Mouse (Mus musculus): Measurements from ENCODE around the gene Gm20388.

GRCm38 (mm10) chr8:121877212-121877611 is 1966.6 kb downstream of the Gm20388 start:
- TF ChIP-seq CTCF (IDR thresholded peaks at IDR 0.05; ENCODE audit: insufficient read depth, low read depth, low read length): no peak
- TF ChIP-seq POLR2A (IDR thresholded peaks at IDR 0.05; ENCODE audit: insufficient read depth, low read depth, low read length): no peak

Measured in olfactory bulb, adult 2 months (tissue).